Mouse (Mus musculus) spleen, postnatal 4 days (tissue): ENCODE results near the gene Sh2d3c.

Experiments used
- DNase-seq, 2 experiments: peaks; one replicate each; pipeline ENCODE4 v3.0.0; 2022; ENCODE audit warnings: low spot score in 2 of 2

Gene Sh2d3c

DNA sequence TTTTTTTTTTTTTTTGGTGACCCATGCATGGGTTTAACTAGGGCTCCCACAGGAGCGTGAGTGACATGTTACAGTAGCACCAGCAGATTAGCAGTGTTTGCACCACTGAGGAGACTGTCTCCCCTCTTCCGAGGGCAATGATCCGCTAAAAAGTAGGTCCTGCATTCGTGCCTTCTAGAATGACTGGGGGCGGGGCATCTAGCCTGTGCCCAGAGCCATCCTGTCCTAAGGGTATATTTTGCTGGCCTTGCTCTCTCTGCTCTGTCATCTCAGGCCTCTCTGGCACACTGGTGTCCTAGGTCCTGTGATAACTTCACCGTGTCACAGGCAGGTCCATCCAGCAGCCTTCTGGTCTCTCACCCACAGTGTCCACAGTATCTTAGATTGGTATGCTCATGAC lies 21.2 kb upstream of the Sh2d3c start:
- no peak for DNase-seq

DNA sequence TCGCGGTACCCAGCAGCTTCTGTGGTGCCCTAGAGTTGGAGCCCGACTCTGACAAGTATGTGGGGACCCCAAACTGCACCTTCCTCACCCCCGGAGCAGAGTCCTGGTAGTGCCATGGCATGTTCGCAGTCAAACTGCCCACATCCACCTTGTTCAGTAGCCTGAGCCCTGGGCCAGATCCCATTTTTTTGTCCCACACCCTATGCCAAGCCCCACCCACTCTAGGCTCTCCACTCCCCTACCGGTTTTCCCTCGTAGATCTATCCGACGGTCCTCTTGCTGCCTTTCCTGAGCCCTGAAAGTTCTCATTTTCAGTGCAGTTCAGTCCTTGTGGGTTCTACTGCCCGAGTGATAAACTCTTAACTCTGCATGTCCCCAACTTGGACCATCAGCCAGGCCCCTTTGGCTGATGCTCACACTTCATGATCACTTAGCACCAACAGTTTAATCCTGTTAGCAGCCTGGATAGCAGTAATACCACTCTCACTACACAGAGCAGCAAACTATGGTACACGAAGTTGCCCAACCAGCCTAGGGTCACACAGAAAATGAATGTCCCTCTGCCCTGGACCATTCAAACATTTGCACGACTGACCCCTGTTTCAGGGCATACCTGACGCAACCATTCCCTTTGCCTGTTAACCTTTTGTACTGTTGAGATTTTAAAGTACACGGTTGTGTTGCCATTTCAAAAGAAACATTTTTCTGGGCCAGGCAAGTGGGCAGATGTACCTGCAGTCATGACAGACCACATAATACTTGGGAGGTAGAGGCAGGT lies 19.7 kb upstream of the Sh2d3c start:
- no peak for DNase-seq

DNA sequence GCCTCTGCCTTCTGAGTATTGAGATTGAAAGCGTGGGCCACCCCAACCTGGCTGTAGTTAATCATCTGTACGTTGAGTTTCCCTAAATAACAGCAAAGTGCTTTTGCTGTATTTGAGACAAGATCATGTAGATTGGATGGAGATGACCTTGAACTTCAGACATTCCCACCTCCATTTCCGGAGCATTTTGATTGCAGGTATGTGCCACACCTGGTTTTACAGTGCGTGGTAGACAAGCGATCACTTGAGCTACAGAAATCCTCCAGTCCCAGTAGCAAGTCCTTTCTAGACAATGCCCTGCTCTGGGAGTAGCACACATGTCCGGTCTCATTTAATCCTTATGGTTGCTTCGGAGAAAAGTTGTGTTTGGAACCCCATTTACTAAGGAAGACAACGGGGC lies 17.8 kb upstream of the Sh2d3c start:
- no peak for DNase-seq

DNA sequence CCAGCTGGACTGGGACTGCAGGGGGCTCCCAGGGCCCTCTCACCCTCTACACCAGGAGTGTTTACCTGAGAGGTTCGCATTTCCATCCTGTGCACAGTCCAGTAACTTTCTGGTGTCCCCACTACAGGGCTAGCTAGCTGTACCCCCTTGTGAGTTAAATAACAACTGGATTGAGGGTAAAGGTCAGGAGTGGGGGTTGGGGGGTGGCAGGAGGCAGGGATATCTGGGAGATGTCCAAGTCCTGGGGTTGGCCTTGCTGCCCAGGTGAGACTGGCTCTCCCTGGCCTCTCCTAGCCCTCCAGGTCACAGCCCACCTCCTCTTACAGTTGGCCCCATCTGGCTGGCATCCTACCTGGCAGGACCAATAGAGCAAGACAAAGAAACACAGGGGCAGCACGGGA lies 16.8 kb upstream of the Sh2d3c start, which contains the start of gene Fpgs:
TSS of gene Fpgs (minus strand) at position 125 of the 401 bp plus-strand sequence.
- no peak for DNase-seq

DNA sequence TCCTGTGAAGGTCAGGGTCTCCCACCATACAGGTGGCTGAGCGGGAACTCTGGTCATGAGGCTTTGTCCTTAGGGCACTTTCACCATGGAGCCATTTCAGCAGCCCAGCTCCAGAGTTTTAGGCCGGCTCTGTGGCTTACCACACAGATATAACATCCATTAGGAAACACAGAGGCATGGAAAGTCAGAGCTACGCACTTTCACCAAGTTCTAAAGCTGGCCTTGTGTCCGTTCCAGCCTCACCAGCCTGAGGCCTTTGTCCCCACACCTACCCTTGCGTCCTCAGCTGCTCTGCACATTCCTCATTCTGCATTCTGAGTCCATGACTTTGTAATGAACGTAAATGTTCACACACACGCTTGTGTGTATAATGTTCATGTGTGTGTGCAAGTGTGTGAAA lies 15.8 kb upstream of the Sh2d3c start:
- DNase-seq = no peak

DNA sequence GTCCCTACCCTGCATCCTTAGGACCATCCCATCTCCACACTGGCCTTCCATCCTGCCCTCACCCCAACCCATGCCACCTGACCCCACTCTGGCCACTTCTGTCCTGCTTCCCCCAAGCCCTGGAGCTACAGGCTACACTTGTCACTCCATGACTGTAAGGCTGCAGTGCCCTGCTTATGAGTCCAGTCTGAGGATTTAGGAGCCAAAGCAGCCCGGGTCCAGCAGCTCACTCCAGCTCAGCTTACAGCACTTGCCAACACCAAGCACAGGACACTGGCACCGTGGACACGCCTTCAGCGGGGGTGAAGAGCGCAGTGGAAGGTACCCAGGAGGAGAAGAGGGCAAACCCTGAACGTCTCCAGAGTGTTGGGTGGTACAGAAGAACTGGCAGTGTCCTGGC lies 13.9 kb upstream of the Sh2d3c start:
- DNase-seq = no peak

DNA sequence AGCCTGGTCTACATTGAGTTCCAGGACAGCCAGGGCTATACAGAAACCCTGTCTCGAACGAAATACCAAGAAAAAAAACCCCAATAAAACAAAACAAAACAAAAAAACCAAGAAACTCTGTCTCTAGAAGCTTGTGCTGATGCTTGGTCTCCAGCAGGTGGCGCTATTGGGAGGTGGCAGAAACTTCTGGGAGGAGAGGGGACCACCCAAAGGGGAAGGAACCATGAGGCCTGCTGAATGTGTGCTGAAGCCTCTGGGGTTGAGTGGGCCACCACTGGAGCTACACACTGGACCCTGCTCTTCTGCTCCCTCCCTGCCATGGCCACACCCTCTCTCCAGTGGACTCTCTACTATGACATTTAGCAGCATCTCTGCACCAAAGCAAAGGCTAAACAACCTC lies 12.2 kb upstream of the Sh2d3c start:
- peak; percentile 70 to 93 for DNase-seq

DNA sequence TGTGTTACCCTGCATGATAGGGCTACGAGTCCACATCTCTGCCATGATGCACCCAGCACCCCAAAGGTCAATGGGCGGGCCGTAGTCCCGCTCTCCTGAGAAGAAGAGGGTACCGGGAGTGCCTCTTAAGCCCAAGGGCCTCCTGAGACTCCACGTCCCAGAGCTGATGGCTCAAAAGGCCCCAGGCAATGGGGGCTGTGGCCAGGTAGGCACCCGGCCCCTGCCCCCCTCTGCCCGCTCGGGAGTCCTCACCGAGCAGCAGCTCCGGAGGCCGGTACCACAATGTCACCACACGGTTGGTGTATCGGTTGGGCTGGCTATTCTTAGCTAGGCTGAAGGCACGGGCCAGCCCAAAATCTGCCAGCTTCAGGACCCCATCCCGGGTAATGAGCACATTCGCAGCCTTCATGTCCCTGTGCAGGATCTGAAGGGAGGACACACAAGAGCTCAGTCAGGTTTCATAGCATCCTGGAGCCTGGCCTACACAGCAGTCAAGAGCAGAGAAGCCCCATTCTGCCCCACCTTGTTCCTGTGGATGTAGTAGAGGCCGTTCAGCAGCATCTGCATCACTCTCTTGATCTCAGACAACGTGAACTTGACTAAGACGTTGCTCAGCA lies 11.2 kb upstream of the Sh2d3c start:
- DNase-seq = no peak

DNA sequence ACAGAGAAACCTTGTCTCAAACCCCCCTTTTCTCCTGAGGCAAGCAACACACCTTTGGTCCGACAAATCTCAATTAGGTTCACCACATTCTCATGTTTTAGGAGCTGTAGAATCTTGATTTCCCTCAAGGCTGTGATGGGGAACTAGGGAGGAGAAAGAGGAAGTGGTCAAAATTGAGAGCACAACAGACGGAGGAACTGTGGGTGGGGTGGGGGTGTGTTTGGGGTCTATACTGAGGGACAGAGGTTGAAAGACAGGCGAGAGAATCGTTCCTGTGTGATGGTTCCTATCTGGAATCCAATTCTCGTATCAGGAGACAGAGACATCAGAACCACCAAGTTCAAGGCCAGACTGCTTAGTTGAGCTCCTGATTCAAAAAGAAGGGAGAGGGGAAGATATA lies 10.4 kb upstream of the Sh2d3c start:
- DNase-seq = no peak

DNA sequence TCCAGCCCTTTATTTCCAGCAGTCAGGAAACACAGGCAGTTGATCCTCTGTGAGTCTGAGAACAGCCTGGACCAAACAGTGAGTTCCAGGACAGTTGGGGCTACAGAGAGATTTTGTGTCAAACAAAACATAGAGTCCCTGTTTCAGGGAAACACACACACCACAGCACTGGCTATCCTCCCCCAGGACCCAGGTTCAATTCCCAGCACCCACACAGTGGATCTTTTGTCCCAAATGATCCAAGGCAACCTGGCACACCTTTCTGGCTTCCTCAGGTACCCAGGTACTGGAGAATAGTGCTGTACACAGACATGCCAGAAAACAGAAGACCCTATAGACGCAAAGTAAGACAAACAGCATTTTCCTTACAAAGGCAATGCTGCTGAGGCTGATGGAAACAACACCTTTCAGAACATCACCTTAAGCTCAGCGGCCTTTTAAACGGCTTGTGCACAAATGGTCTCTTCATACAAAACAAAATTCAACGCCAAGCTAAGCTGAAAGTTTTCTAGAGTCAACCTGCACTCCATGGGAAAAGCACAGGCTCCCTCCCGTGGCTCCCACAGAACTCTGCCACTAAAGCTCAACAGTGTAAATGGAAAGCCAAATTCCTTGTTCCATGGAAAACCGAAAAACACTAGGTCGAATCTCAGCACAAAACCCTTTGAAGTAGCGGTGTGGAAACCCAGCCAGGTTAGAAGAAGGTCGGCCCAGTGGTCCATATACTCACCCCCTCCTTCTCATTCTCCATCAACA lies 9.4 kb upstream of the Sh2d3c start:
- no peak for DNase-seq

DNA sequence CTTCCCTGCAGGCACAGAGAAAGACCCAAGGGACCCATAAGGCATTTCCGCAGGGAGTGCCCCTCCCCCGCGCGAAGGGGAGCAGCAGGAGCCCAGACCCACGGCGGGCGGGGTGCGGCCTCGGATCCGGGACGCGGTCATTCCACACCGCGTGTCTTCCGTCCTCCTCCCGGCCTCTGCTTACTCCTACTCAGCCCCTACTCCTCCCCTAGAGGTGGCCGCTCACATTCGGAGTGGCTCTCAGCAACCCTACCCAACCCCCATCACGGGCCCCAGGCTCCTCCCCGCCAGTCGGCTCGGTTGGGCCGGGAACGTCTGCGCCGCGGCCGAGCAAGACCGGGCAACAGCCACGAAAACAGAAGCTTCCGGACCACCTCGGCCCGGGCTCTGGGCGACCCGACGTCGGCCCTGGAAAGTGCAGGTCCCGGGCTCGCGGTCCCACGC lies 8.7 kb upstream of the Sh2d3c start:
- peak; percentile 80 to 87 for DNase-seq

DNA sequence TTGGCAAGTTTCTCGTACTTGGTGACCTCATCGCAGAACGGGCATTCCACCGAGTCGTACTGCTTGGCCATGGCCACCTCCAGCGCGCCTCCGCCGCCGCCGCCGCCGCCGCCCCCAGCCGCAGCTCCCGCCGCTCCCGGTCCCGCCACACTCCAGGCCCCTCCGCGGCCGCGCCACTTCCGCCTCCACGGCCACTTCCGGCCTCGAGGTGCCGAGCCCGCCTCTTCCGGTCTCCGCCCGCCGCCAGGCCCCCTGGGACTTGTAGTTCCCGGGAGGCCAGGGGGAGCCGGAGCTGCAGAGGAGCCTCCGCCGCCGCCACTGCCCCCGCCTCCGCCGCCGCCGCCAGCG lies 8.3 kb upstream of the Sh2d3c start:
- DNase-seq = peak; percentile 95 to 98

DNA sequence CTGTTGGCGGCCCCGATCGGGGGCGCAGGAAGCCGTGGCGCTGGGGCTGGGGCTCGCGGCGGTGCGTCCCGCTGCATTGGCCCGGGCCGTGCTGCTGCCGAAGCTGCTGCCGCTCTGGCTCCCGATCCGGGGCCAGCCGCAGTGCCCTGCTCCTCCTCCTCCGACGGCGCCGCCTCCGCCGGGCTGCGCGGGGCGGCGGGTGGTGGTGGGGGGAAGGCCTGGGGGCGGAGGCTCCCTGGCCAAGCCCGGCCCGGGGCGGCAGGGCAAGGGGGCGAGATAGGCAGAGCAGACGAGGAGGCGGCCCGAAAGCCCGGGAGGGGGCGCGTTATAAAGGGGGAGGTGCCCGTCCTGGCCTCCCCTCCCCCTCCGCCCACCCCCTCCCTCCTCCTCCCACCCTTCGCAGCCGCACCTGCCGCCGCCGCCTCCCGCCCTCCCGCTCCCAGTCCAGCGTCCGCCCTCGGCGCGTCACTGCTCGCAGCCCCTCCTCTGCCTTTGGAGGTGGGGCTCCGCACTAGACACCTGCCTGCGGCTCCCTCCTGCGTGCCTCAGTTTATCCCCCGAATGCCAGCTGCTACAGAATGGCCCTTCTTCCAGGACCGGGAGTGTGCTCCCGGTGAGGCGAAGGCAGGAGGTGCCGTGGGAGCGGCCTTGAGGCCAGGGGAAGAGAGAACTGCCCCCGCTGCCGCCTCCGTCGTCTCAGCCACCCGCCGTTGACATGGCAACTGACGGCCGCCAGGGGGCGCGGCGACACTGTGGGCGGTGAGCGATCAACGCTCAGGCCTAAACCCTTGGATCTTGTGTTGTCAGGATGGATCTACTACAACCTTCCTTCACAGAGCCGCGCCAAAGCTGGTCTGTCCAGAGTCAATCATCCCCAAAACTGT lies 7.7 kb upstream of the Sh2d3c start, which contains the start of gene Cdk9:
TSS of gene Cdk9 (minus strand) at position 143 of the 884 bp plus-strand sequence.
- peak; percentile 92 to 98 for DNase-seq

DNA sequence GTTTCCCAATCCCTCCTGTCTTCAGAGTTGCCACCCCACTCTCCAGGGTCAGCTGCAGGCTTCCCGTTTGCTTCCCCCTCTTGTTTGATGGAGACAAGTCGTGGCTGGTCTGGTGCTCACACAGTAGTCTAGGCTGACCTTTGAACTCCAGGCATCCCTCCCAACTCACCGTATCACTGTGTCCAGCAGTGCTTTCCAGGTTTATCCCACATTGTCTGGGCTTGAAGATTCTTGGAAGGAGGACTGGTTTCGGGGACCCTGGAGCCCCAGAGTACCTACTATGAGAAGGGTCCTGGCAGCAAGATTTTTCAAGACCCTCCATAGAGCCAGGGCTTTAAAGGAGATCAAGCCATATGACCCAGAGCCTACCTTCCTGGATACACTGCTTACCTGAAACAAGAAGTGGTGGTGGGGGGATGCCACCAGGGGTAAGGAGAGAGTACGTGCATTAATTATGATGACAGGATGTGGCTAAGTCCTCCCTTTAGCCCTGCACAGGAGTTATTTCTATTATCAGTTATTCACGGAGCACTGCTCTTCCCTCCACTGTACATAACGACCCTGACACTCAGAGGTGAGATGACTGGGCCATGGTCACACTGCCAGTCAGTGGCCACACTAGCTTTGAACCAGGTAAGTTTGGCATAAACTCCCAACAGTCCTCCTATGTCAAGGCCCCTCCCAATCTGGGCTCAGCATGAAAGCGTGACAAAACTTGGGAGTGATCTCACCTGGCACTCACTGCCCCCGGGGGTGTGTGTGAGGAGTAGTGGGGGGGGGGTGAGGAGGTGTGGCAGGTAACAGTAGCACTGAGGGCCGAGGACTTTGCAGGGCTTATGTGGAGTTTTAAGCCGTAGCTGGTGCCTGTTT lies 6.5 kb upstream of the Sh2d3c start:
- no peak for DNase-seq

DNA sequence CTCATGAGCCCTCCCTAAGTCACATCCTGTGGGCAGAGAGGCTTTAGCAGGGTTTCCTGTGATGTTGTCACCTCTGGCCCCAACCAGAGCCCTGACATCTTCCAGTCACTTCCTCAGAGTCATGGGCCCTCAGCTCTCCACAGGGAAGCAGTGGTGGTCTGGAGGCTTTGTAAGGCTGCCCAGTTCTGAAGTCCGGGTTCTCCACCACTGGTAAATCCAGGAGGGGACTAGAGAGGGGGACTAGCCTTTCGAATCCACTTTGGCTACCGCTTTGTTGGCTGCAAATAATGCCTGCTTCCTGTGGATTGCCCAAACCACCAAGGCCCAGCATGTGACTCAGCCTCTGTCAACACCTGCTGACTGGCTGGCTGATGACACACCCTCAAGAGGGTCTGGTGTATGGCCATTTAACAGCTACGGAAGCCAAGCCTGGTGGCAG lies 5.8 kb upstream of the Sh2d3c start:
- peak; percentile 54 to 73 for DNase-seq

DNA sequence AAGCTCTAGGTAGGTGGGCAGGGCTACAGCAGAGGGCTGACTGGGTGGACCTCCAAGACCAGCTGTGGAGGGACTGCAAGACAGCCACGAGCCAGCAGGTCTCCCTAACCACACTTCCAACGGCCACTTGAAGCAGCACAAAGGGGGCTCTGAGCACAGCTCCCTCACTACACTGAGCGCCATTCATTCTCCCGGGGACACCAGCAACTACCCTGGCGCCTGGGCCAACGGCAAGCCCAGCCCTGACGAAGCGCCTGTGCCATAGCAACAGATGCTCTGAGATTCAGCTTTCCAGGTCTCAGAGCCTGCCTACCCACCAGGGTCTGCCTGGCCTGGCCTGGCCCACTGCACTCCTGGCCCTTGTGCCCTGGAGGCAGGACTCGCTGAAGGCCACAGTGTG lies 2.1 kb upstream of the Sh2d3c start:
- DNase-seq = no peak

DNA sequence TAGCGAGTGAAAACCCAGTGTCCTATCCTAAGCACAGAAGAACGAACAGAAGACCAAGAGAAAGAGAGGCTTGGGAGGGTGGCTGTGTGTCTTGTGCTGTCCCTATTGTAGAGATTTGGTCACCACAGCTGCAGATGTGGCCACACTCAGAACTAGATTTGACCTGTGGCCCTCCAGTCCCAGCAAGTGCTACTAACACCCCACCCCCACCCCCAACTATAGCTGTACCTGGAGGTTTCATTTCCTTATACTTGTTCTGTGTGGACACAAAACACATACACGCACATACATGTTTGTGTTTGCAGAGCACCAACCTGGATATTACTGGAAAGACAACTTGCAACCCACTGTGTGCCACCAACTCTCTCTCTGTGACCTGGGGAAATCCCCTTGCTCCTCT lies 802 bp upstream of the Sh2d3c start:
- DNase-seq = no peak

DNA sequence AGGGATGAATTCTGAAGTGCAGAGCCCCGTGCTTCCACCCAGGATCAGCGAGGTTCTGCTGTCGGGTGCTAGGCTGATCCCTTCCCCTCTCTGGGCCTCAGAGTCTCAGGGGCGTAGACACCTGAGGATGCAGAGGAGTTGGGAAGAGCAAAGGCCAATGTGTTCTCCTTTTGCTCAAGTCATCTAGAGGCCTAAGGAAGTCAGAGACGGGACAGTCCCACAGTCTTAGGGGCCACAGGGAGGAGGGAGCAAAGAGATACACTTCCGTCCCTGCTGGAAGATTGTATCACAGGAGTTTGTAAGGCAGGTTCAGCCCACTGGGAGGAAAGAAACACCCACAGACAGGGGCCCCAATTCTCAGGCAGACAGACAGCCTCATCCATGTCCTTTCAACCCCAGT lies 1.2 kb downstream of the Sh2d3c start:
- no peak for DNase-seq

DNA sequence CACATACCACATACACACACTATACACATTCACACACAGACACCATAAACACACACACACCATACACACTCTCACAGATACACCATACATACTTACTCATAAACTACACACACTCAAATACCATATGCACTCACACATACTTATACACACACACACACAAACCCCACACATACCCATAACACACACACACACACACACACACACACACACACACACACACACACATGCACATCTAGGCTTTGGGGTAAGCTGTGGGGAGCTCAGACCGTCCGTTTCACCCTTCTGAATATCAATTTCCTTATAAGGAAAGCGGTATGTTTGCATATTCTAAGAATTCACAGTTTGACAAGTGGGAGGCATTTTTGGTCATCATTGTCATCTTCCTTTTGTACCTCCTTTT lies 1.7 kb downstream of the Sh2d3c start:
- no peak for DNase-seq

DNA sequence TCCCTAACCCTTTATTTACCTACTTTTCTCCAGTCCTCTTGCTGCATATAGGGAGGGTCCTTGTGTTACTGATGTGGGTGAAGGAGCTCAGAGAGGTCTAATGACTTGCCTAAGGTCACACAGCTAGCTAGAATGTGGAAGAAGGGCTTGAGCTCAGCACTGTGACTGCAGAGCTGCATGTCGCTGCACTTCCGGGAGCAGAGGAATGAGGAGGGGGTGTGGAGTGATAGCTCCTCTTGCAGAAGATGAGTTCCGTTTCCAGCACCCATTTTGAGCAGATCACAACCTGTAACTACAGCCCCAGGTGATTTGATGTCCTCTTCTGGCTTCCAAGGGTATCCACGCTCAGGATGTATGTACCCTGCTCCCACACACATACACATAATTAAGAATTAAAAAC lies 3.3 kb downstream of the Sh2d3c start:
- DNase-seq = no peak
